Mouse (Mus musculus): ENCODE measurements around the gene Me1.
"Not testable (repeated sequence)": the region's sequence is repeated elsewhere in the genome, so short reads cannot be mapped to it uniquely, and the experiment has no call there.

Gene Me1

GRCm38 (mm10) chr9:86651254-86651653 lies 44.5 kb downstream of the Me1 start:
- no peak for DNase-seq

GRCm38 (mm10) chr9:86650822-86651221 lies 44.9 kb downstream of the Me1 start:
- DNase-seq = no peak

GRCm38 (mm10) chr9:86647931-86648550 lies 47.7 kb downstream of the Me1 start:
- no peak for DNase-seq

- no peak for DNase-seq
Measured at GRCm38 (mm10) chr9:86646807-86647206, 48.9 kb downstream of the Me1 start.

GRCm38 (mm10) chr9:86643497-86643896 lies 52.3 kb downstream of the Me1 start:
- DNase-seq = no peak

GRCm38 (mm10) chr9:86638771-86639170 lies 57.0 kb downstream of the Me1 start:
- no peak for DNase-seq

- DNase-seq = no peak
Measured at GRCm38 (mm10) chr9:86631153-86631552, 64.6 kb downstream of the Me1 start.

GRCm38 (mm10) chr9:86630352-86630931 lies 65.3 kb downstream of the Me1 start:
- DNase-seq = no peak

GRCm38 (mm10) chr9:86629379-86629778 lies 66.4 kb downstream of the Me1 start:
- DNase-seq = peak in 1 of 2 experiments; percentile 5

GRCm38 (mm10) chr9:86627745-86628496 lies 67.8 kb downstream of the Me1 start:
- peak; percentile 69 to 80 for DNase-seq

GRCm38 (mm10) chr9:86626906-86627305 lies 68.8 kb downstream of the Me1 start:
- no peak for DNase-seq

- no peak for DNase-seq
Measured at GRCm38 (mm10) chr9:86624781-86625180, 71.0 kb downstream of the Me1 start.

GRCm38 (mm10) chr9:86624039-86624438 lies 71.7 kb downstream of the Me1 start:
- DNase-seq = peak; percentile 35 to 48

- DNase-seq = no peak
Measured at GRCm38 (mm10) chr9:86622062-86622461, 73.7 kb downstream of the Me1 start.

GRCm38 (mm10) chr9:86619341-86620139 lies 76.2 kb downstream of the Me1 start:
- DNase-seq = peak; percentile 55 to 61

- peak; percentile 14 to 30 for DNase-seq
Measured at GRCm38 (mm10) chr9:86617837-86618492, 77.8 kb downstream of the Me1 start.

GRCm38 (mm10) chr9:86615765-86616164 lies 80.0 kb downstream of the Me1 start:
- DNase-seq = no peak

GRCm38 (mm10) chr9:86612091-86612490 lies 83.7 kb downstream of the Me1 start:
- DNase-seq = peak; percentile 35 to 38

- DNase-seq = peak in 1 of 2 experiments; percentile 21
Measured at GRCm38 (mm10) chr9:86605776-86606175, 90.0 kb downstream of the Me1 start.

- no peak for DNase-seq
Measured at GRCm38 (mm10) chr9:86599723-86600303, 95.9 kb downstream of the Me1 start.

GRCm38 (mm10) chr9:86596983-86597382 lies 98.8 kb downstream of the Me1 start:
- not testable (repeated sequence) for DNase-seq

- DNase-seq = peak; percentile 27 to 28
Measured at GRCm38 (mm10) chr9:86594357-86594767, 101.4 kb downstream of the Me1 start.
